Mouse (Mus musculus) heart, postnatal 14 days (tissue): ENCODE measurements around the gene Inpp5d. TPM values are rescaled to one million over a fixed set of nuclear protein-coding genes. Genes with fewer than 3 reads are reported as not detected.
"Not testable (repeated sequence)": the region's sequence is repeated elsewhere in the genome, so short reads cannot be mapped to it uniquely, and the experiment has no call there.

Experiments
- DNase-seq, 2 experiments: peaks; one replicate each; pipeline ENCODE4 v3.0.0; 2021 to 2022
- intact Hi-C: fragments of 180-260 bp; cut with DNase I; formaldehyde crosslinking; loops from one replicate; pipeline ENCODE4 v1.15.1; 2025
- total RNA-seq, 2 experiments: library from RNA; stranded (reverse); gene quantifications; 2 replicates each; pipeline ENCODE4 v1.2.3; 2021

Inpp5d gene
- total RNA-seq, 2 experiments from 2014 or later: 16.4 to 18.1 TPM

GRCm38 (mm10) chr1:87650611-87651079, 30.5 kb downstream of the Inpp5d start:
- peak; percentile 15 to 42 for DNase-seq
- intact Hi-C loops: no loop called here

GRCm38 (mm10) chr1:87651436-87651835, 31.3 kb downstream of the Inpp5d start:
- intact Hi-C loops: no loop called here
- no peak for DNase-seq

GRCm38 (mm10) chr1:87655101-87655500, 35.0 kb downstream of the Inpp5d start:
- DNase-seq: no peak
- intact Hi-C loops: no loop called here

GRCm38 (mm10) chr1:87658063-87658462, 38.0 kb downstream of the Inpp5d start:
- peak in 1 of 2 experiments; percentile 19 for DNase-seq
- intact Hi-C loops: no loop called here

GRCm38 (mm10) chr1:87658485-87658884, 38.4 kb downstream of the Inpp5d start:
- intact Hi-C loops: no loop called here

GRCm38 (mm10) chr1:87658937-87659617, 39.0 kb downstream of the Inpp5d start:
- intact Hi-C loops: no loop called here
- DNase-seq: peak; percentile 16 to 32

More at GRCm38 (mm10) chr1:87658485-87658884, 38.4 kb downstream of the Inpp5d start:
- DNase-seq: no peak

GRCm38 (mm10) chr1:87659618-87659960, 39.5 kb downstream of the Inpp5d start:
- intact Hi-C loops: no loop called here
- no peak for DNase-seq

- intact Hi-C loops: no loop called here
- no peak for DNase-seq
Observed at GRCm38 (mm10) chr1:87660740-87661139, 40.6 kb downstream of the Inpp5d start.

- no peak for DNase-seq
- intact Hi-C loops: no loop called here
Observed at GRCm38 (mm10) chr1:87663992-87664391, 43.9 kb downstream of the Inpp5d start.

GRCm38 (mm10) chr1:87667006-87667405, 46.9 kb downstream of the Inpp5d start:
- intact Hi-C loops: no loop called here
- no peak for DNase-seq

GRCm38 (mm10) chr1:87668300-87668699, 48.2 kb downstream of the Inpp5d start:
- intact Hi-C loops: no loop called here
- no peak for DNase-seq

- DNase-seq: no peak
- intact Hi-C loops: no loop called here
Observed at GRCm38 (mm10) chr1:87671483-87671882, 51.4 kb downstream of the Inpp5d start.

- no peak for DNase-seq
- intact Hi-C loops: no loop called here
Observed at GRCm38 (mm10) chr1:87673822-87674604, 53.9 kb downstream of the Inpp5d start.

GRCm38 (mm10) chr1:87676006-87676405, 55.9 kb downstream of the Inpp5d start:
- intact Hi-C loops: no loop called here
- DNase-seq: no peak

GRCm38 (mm10) chr1:87679089-87679488, 59.0 kb downstream of the Inpp5d start:
- no peak for DNase-seq
- intact Hi-C loops: no loop called here

GRCm38 (mm10) chr1:87680950-87681349, 60.8 kb downstream of the Inpp5d start:
- no peak for DNase-seq

GRCm38 (mm10) chr1:87682473-87682872, 62.4 kb downstream of the Inpp5d start:
- intact Hi-C loops, DNase-seq: not testable (repeated sequence)

More at GRCm38 (mm10) chr1:87680950-87681349, 60.8 kb downstream of the Inpp5d start:
- intact Hi-C loops: no loop called here

GRCm38 (mm10) chr1:87684071-87684470, 64.0 kb downstream of the Inpp5d start:
- no peak for DNase-seq
- intact Hi-C loops: no loop called here

- DNase-seq: no peak
- intact Hi-C loops: no loop called here
Observed at GRCm38 (mm10) chr1:87684791-87685190, 64.7 kb downstream of the Inpp5d start.

- DNase-seq: no peak
Observed at GRCm38 (mm10) chr1:87686351-87686750, 66.2 kb downstream of the Inpp5d start.

GRCm38 (mm10) chr1:87687009-87687408, 66.9 kb downstream of the Inpp5d start:
- intact Hi-C loops: no loop called here

More at GRCm38 (mm10) chr1:87686351-87686750, 66.2 kb downstream of the Inpp5d start:
- intact Hi-C loops: no loop called here

More at GRCm38 (mm10) chr1:87687009-87687408, 66.9 kb downstream of the Inpp5d start:
- no peak for DNase-seq
